Mouse (Mus musculus) CD8-positive naive resting alpha-beta T cell, adult 2 months (primary cell): ENCODE results near the gene Ogg1.
A peak's percentile ranks its signal among the peaks of the same experiment; 100 is the strongest.

Source experiments
- DNase-seq, 2 experiments: peaks; one replicate each; pipeline ENCODE4 v3.0.0; 2022; ENCODE audit warnings: low read depth in 2 of 2, low spot score in 2 of 2

Ogg1 gene

GRCm38 (mm10) chr6:113368124-113368523, 41.4 kb downstream of the Ogg1 start:
- no peak for DNase-seq

GRCm38 (mm10) chr6:113368577-113368976, 41.8 kb downstream of the Ogg1 start:
- DNase-seq = no peak

GRCm38 (mm10) chr6:113370194-113370929, 43.6 kb downstream of the Ogg1 start:
- no peak for DNase-seq

- no peak for DNase-seq
Observed at GRCm38 (mm10) chr6:113373491-113373890, 46.7 kb downstream of the Ogg1 start.

- DNase-seq = no peak
Observed at GRCm38 (mm10) chr6:113377172-113377495, 50.4 kb downstream of the Ogg1 start.

- peak; percentile 85 to 89 for DNase-seq
Observed at GRCm38 (mm10) chr6:113377496-113378385, 51.0 kb downstream of the Ogg1 start, which contains the start of the genes Tada3 and Arpc4. Gene Tada3 (minus strand): TSS chr6:113377883. Gene Arpc4 (plus strand): TSS chr6:113378115.

GRCm38 (mm10) chr6:113379246-113379645, 52.5 kb downstream of the Ogg1 start:
- no peak for DNase-seq

GRCm38 (mm10) chr6:113380480-113380879, 53.7 kb downstream of the Ogg1 start:
- no peak for DNase-seq

- DNase-seq = no peak
Observed at GRCm38 (mm10) chr6:113384351-113384927, 57.7 kb downstream of the Ogg1 start.
